Mouse (Mus musculus): Measurements from ENCODE around the gene Gnat2.
A peak's percentile ranks its signal among the peaks of the same experiment; 100 is the strongest.

The Gnat2 gene

DNA sequence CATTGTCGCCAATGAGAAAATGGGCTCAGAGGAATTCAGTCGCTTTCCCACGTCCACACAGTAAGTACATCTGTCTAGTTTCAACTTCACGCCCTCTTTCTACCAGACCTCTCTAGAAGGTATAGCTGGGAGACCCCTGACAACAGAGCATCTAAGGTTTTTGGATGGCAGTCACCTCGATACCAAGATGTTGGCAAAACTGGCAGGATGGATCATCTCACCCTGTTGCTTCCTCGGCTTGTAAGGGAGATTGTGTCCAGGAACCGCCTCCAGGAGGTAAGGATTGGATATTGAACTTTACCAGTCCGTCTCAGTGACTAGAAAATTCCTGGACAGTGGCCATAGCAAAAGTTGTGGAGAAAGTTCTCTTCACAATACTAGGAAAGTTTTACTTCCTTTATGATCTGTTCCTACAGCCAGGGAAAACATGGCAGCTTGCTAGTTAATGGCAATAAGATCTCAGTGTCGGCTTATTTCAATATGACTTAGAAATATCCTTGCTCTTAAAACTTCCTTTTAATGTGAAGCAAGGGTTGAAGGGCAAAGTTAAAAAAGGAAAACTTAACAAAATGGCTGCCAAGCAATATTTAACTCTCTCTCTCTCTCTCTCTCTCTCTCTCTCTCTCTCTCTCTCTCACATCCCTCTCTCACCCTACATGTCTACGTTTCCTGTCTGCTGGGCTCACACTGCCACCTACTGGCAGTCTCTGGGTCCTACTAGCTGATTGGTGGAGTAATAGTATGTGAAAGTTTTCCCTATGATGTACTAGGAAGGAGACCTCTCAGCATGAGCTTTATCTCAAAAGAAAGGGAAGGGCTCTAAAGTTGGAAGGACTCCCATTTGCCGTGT, 55.0 kb downstream of the Gnat2 start:
- no peaks in the 10 kb centered on the region for H3K9me3 ChIP-seq (ENCODE audit: low read length)
- no peak overlapping the region for H3K4me3 ChIP-seq (replicated peaks; ENCODE audit: low read length)
- peaks cover 45% of the 10 kb centered on the region for H3K4me1 ChIP-seq (replicated peaks; ENCODE audit: low read depth, low read length)
- H3K27me3 ChIP-seq (ENCODE audit: insufficient read depth, low read length) = 0 out of 2 replicates have a peak, but pooled peaks cover 7% of the 10 kb centered on the region
- peaks cover 7% of the 10 kb centered on the region; the same call in 1 of the 2 replicates for H3K36me3 ChIP-seq (ENCODE audit: insufficient read depth, low read length)
- TF ChIP-seq POU5F1 (IDR thresholded peaks at IDR 0.05; ENCODE audit: borderline replicate concordance, low read length) (no peak), CTCF (conservative IDR thresholded peaks at IDR 0.05; ENCODE audit: low read length) (peak; percentile 74)

Data from E14TG2a.4 (cell line).